Mouse (Mus musculus): ENCODE data around the gene Vwa8.
"Not testable (repeated sequence)": the region's sequence is repeated elsewhere in the genome, so short reads cannot be mapped to it uniquely, and the experiment has no call there.

The Vwa8 gene

DNA sequence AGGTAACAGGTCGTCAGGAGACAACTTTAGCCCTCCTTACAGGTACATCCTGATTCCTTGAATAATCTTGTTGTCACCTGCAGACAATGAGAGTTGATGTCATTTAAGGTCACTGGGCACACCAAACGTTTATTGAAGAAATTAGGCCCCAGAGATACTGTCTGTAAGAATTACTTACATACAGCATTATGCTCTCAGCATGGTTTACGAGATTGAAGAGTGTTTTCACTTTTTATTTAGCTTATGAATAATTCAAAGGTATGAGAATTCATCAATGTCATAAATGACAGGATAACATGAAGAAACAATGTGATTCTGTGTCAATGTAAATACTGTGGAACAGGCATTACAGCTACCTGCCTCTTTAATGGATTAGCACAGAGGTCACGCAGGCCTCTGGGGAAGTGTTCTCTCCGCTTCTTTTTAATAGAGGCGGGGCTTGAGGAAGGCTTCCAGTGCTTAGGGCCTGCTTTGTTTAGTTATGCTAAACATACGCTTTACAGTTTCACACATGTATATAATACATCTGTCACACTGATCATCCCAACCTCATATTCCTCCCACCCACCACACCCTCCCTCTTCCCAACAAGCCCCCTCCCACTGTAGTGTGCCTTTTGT lies 37.2 kb downstream of the Vwa8 start:
- DNase-seq (ENCODE audit: low spot score in 2 of 2): no peak

DNA sequence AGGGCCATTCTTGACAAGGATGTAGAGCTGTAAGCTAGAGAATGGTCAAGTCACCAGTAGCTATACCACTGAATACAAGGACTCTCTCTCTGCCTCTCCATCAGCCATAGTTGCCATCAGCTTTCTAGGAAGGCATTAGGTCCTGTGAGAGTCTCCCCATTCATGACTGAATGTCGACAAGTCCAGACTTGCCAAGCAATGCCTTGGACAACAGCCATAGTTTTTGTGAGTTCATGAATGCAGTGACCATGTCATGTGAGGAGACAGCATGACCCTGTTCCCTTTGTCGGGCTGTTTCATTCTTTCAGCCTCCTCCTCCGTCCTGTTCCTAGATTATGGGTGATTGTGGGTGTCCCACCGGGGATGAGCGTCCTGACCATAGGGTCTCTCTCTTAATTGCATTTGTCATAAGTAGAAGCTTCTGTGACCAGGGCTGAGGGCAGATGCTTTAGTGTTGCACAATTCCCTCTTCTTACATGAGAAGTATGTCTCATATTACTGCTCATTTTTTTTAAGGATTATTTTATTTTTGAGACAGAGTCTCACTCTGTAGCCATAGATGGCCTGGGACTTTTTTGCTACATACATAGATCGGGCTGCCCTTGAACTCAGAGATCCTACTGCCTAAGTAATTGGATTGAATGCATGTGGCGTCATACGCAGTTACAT lies 37.8 kb downstream of the Vwa8 start:
- DNase-seq (ENCODE audit: low spot score in 2 of 2): no peak

DNA sequence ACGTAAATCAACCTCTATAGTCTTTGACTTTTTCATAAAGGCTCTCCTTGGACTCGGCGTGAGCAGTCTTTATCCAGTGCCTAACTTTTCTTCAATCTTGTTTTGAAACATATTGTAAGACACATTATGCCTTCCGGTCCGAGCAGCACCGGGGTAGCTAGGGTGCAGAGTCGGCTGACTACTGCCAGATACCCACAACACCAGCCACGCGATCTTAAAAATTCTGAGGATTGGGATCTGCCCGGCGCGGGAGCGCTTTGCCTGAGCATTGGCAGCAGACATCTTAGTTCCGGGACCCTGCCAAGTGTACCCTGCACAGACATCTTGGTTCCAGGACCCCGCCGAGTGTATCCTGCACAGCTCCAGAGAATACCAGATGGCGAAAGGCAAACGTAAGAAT lies 38.6 kb downstream of the Vwa8 start:
- DNase-seq (ENCODE audit: low spot score in 2 of 2): not testable (repeated sequence)

DNA sequence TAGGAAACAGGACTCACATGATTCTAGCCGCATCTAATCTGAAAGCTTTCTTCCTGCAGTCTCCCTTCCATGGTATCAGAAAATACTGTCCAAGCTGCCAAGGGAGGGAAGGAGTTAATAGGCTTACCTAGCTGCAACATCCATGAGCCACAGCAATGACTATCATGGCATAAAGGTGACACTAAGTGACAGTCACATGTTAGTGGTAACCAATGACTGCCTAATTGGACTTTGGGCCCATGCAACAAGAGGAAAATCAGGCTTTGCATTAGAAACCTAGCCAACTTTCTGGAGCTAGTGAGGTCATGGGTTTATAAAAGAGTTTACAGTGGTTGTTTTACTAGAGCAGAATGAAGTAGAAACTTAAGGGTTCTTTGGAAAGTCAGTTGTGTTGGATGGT lies 46.6 kb downstream of the Vwa8 start:
- DNase-seq (ENCODE audit: low spot score in 2 of 2): no peak

DNA sequence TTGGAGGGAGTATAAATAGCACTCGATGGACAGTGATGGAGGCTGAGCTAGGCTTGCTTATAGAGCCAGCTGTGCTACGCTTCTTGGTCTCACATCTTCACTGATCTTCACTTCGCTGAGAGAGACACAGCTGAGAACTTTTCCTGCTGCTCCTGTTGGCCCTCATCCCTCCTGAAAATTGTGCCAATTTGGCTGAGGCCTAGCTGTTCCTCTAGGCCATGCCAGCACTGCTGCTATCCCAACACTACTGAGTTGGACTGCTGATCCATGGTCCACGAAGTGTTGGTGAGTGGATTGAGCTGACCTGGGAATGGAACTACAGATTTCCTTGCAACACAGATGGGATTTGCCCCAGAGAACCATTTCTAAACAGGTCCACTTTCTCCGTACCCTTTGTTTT lies 47.4 kb downstream of the Vwa8 start:
- peak in 1 of 2 experiments; percentile 19 for DNase-seq (ENCODE audit: low spot score in 2 of 2)

DNA sequence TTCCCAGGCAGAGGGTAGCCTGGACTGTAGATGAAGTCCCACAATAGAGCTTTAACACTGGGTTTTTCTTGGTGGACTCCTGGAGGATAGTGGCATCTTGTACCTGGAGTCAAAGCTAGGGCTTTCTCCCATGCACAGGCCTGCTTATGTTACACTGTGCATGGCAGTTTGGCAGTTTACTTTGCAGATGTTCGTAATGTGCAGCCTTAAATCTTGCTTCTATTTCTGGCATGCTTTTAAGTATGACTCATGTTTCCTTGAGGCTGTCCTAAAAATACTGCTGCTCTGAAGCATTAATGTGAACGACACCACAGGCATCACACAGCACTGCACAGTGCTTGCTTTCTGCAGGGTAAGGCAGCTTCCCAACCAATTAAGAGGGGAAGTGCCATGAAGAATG lies 51.9 kb downstream of the Vwa8 start:
- DNase-seq (ENCODE audit: low spot score in 2 of 2): no peak

DNA sequence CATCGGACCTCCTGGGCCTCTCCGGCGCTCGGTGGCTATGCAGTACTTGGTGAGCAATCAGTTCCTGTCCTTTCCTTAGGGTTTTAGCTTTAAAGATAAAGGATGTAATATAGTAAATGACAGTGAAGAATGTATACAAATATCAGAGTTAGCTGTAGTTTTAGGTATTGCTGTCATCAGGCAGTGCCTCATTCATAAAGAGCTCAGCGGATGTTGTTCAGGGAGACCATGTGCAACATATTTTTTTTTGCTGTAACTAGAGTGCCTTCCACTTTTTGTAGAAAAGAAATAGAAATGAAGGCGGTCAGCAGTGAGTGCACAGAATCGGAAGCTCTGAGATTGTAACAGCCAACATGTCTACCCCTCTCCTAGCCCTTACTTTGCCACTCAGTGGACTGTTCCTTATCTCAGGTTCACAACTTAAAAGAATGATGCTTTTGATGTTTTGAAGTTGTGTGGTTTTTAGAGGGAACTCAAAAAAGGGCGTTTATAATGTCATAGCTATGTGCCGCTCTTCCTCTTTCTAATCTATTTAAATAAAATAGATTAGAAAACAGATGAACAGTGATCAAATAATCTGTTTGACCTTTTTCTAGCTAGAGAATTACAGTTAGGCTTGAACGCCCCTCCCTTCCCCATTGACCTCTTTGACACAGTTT lies 59.5 kb downstream of the Vwa8 start:
- no peak for DNase-seq (ENCODE audit: low spot score in 2 of 2)

DNA sequence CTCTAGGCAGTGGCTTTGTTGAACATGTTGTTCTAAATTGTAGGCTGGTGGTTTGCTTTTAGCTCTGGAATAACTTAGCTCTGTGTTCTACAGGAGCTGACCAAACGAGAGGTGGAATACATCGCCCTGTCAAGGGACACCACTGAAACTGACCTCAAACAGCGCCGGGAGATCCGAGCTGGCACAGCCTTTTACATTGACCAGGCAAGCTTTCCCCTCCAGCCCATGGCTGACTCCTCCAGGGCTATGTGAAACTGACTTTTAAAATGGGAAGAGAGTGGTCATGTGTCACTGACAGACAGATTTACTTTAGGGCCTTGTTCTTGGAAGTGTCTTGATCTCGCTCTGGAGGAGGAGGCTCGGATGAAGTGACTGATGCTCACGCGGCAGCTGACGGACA lies 63.2 kb downstream of the Vwa8 start:
- DNase-seq (ENCODE audit: low spot score in 2 of 2): no peak

DNA sequence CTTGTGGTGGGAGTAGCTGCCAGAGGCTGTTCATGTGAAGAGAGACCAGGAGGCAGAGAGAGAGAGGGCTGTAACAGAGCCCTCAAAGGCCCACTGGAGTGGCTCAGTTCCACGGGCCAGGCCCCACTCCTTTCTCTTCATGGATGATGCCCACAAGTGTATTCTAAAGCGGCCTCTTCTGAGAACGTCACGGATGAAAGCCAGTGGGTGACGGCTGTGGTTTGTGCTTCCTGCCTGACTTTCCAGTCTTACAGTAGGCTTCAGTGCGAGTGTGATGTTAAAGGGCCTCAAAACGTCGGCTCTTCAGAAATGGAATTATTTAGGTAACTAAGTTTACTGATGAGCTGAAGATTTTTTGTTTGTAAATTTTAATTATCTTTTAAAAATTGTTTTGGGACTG lies 65.3 kb downstream of the Vwa8 start:
- DNase-seq (ENCODE audit: low spot score in 2 of 2): peak; percentile 72

DNA sequence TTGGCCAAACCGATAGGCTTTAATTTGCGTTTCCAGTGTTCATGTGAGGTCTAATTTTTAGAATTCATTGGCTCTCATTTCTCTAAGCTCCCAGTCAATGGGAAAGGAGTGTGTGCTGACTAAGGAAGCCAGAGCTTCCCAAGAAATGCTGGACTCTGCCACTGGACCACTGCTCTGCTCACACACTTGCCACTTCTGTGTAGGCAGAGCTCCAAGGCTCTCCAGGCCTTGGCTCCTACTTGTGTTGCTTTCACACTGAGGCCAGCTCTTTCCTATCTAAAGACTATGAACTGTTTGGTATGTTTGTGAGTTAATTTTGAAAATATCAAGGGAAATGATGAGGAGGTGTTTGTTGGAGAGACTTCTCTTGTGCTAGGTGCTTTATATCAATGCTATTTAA lies 67.8 kb downstream of the Vwa8 start:
- no peak for DNase-seq (ENCODE audit: low spot score in 2 of 2)

DNA sequence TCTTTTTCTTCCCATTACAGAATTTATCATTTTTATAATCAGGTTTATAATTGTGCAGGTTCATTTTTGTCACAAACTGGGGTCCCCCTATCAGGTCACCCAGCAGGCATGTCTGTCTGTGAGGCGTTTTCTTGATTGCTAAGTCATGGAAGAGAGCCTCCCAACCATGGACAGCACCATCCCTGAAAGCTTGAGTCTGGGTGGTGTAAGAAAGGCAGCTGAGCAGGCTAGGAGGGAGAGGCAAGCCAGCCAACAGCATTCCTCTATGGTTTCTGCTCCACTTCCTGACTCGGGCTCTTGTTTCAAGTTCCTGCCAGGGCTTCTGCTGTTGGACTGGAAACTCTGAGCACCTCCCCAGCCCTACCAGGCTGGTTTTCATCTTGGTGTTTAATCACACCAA lies 72.4 kb downstream of the Vwa8 start:
- DNase-seq (ENCODE audit: low spot score in 2 of 2): no peak

DNA sequence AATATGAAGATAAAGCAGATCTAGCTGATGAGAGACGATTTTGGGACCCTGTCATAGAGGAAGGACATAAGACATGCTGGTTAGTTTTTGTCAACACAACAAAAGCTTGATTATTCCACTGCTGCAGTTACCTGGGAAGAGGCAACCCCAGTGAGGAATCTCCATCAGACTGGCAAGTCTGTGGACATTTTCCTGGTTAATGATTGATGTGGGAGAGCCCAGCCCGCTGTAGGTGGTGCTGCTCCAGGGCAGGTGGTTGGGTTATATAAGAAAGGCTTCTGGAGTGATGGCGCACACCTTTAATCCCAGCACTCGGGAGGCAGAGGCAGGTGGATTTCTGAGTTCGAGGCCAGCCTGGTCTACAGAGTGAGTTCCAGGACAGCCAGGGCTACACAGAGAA lies 74.8 kb downstream of the Vwa8 start:
- DNase-seq (ENCODE audit: low spot score in 2 of 2): no peak

DNA sequence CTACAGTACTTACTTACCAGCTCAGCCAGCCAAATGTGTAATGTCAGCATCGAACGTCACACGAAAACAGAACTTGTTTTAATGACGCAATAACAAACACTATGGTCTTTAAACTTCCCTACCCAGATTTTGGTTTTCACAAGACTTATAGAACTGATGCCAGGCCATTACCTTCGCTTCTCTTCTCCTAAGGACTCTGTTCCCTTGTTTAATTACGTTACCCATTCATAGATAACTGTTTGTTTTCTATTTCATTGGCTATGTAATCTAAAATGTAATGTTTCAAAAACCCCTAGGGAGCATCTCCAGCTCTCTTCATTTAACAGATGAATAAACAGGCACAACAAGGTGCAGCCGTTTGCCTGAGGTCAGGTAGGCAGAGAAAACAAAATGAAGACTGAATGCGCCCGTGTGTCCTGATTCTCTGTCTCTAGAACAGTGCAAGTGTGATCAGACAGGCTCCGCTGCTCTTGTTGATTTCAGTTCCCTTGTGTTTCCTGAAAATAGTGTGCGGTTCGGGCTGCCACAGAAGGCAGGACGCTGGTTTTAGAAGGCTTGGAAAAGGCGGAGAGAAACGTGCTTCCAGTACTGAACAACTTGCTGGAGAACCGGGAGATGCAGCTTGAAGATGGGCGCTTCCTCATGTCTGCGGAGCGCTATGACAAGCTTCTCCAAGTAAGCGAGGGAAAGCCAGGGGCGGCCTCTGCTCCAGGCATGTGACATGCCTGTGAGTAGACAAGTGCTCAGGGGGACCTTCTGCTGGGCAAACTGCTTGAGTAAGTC lies 76.1 kb downstream of the Vwa8 start:
- DNase-seq (ENCODE audit: low spot score in 2 of 2): no peak

DNA sequence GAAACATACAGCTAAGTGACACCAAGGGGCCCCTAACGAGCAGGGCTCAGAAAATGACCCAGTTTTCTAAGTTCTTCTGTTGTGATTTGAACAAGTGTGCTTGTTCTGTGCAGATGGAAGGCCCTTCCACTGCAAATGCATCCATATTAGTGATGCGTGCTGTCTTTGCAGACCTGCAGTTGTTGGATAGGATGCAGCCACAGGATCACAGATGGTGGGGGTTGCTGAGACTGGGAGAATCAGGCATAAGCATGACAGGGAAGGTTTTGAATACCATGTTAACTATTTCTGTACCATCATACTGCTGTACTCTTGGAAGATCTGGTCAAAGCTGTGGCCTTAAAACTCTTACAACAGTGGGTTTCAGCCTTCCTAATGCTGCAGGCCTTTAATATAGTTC lies 83.2 kb downstream of the Vwa8 start:
- no peak for DNase-seq (ENCODE audit: low spot score in 2 of 2)

DNA sequence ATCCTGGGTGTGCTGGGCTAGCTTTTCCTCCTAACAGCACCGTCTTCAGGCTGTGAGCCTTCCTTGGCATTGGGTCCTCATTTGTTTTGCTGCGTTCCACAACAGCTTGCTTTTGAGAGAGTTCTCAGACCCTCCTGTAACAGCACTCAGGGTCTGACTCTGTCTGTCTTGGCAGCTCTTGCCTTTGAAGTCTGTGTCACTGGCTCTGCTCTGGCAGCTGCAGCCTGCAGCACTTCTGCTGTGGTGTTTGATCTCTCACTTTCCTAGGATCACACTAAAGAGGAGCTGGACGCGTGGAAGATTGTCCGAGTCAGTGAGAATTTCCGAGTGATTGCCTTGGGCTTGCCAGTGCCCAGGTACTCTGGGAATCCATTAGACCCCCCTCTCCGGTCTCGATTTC lies 84.5 kb downstream of the Vwa8 start:
- DNase-seq (ENCODE audit: low spot score in 2 of 2): no peak

DNA sequence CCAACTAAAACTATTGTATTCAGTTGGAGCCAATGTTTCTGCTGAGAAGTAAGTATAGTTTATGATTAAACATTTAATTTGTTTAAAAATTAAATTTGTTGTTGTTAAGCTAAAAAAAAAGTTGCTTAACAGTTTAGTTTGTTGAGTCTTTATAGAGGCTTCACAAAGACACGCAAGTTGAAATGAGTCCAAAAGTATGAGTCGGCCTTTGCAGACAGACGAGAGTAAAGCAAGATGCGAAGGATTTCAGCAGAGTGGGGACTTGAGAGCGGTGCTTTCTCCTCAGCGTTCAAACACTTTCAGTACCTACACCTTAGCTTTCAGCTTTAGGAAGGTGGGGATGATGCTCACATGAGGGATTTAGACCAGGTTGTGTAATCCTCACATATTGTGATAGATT lies 85.7 kb downstream of the Vwa8 start:
- no peak for DNase-seq (ENCODE audit: low spot score in 2 of 2)

DNA sequence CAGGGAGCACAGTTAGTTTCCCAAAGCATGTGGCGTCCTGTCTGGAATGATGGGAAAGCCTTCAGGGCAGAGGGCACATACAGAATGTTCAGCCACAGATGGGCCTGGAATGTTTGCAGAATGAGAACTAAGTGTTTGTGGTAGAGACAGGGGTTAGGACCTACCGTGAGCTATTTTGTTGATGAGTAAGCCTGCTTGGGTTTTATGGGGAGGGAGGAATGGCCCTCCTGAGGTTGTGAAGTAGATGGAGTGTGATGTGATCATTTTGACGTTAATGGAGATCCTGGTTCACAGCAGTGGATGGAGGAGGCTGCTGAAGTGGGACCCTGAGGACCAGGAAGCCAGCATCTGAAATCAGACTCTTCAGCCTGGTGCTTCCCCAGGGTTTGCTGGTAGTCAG lies 86.9 kb downstream of the Vwa8 start:
- no peak for DNase-seq (ENCODE audit: low spot score in 2 of 2)

DNA sequence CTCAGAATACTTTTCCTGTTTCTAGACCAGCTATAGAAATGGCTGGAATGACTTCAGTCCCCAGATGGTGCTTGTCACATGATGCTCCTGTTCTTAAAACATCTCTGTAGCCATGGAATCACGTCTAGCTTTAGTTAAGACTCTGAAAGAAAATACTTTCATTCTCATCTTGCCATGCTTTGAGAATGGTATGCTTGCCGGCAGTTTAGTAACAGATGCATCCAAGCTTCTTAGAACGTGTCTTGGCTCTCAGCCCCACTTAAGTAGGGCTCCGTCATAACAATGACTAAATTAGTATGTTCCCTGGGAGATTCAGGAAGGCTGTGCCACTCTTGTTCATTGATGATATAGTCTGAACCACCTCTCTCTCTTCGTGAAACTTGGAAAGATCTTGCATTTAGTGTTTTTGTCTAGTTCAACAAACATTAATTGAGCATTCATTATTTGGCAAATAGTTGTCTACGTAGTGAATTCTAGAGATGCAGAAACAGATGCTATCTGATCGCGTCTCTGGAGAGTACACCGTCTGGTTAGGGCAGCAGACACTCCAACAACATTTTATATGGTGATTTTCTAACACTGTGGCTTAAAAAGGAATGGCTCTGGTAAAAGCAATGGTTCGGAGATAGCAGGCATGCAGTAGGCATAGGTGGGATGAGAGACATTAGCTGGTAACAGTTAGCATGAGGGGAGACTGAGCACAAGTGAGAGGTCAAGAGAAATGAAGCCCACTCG lies 93.1 kb downstream of the Vwa8 start:
- no peak for DNase-seq (ENCODE audit: low spot score in 2 of 2)

DNA sequence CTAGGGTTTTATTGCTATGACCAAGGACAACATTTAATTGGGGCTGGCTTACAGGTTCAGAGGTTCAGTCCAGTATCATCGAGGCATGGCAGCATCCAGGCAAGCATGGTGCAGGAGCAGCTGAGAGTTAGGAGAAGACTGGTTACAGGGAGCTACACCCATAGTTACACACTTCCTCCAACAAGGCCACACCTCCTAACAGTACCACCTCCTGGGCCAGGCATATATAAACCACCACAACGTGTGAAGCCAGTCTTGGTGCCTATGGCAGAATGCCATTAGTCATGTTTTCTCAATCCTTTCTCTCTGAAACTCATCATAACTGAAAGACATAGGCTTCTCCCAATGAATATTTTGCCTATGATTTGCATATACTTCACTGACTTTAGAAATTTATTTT lies 106.9 kb downstream of the Vwa8 start:
- DNase-seq (ENCODE audit: low spot score in 2 of 2): no peak

DNA sequence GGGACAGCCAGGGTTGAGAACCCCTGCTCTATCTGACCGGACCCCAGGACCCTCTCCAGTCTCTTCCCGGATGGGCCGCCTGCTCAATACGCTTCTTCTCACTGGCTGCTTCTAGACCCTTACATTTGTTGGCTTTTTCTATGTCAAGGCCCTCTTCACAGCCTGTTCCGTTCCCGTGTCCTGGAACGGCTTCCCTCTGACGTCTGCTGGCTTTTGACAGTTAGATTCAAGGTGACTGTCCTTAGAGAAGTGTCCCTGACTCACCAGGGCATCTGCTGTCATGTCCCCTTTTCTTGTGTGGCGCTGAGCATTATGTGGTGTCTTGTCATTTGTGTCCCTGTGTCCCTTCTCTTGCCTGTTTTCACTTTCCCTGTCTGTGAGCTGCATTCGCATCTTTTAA lies 121.8 kb downstream of the Vwa8 start:
- DNase-seq (ENCODE audit: low spot score in 2 of 2): no peak

DNA sequence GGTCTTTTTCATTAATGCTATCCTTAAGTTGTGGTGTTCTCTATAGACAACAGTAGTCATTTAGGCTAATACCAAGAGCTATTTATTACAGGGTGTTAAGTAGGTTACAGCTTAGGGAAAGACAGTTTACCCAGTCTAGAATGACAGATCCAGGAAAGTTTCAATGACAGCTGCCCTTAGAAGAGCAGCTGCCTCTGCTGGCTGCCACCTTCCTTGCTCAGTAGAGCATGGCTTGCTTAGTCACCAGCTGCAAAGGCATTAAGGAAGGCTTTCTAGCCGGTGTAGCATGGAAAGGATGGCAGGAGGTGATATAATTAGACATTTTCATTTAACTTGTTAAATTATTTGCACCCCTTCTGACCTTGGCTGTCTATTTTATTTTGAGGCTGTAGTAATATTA lies 123.6 kb downstream of the Vwa8 start:
- no peak for DNase-seq (ENCODE audit: low spot score in 2 of 2)

DNA sequence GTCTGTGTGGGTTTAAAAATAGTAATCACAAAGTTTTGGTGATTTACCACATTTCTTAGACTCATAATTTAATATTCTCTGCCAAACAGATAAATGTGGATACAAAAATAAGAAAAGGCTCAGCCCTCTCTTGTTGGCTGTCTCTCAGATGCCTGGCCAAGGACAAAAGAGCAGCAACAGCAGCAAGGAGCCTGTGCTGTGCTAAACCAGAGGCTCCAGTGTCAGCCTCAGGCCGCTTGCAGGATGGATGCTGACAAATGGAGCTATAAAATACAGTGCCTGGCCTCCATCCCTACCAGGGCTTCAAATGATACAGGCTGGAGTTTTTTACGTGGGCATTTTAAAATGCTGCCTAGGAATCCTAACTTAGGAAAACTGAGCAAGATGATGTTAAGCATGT lies 134.3 kb downstream of the Vwa8 start:
- DNase-seq (ENCODE audit: low spot score in 2 of 2): no peak

Data from spleen, postnatal 36 days (tissue).